Mouse (Mus musculus) limb, embryonic 11.5 days (tissue): ENCODE results near the gene Txndc12. TPM values are rescaled to one million over a fixed set of nuclear protein-coding genes. Genes with fewer than 3 reads are reported as not detected.

Experiments used
- ATAC-seq: fragments of 200-750 bp; cut with Nextera tagmentation; 2 replicates; pipeline ENCODE4 v1.8.0; 2017; ENCODE audit warnings: low read depth; ENCODE audit not compliant: insufficient number of reproducible peaks, low FRiP score, low TSS enrichment
- DNase-seq: peaks from one replicate; pipeline ENCODE4 v3.0.0-alpha.2; 2015; ENCODE audit warnings: low spot score
- H3K27ac ChIP-seq: fragments of 300-500 bp; sonication (generic); replicated peaks from 2 replicates; pipeline ENCODE4 v1.5.1; 2014; ENCODE audit warnings: low read depth, mild to moderate bottlenecking, low read length
- H3K27me3 ChIP-seq: fragments of 300-500 bp; sonication (generic); 2 replicates; pipeline ENCODE4 v1.6.1; 2014; ENCODE audit warnings: mild to moderate bottlenecking, low read length, mixed read lengths; ENCODE audit not compliant: control insufficient read depth, insufficient read depth
- H3K36me3 ChIP-seq: fragments of 300-500 bp; sonication (generic); 2 replicates; pipeline ENCODE4 v1.6.1; 2014; ENCODE audit warnings: mild to moderate bottlenecking, low read length, moderate library complexity, mixed read lengths; ENCODE audit not compliant: control insufficient read depth, insufficient read depth
- H3K4me1 ChIP-seq: fragments of 300-500 bp; sonication (generic); 2 replicates; pipeline ENCODE4 v1.6.1; 2014; ENCODE audit warnings: low read length, mixed read lengths; ENCODE audit not compliant: control insufficient read depth, insufficient read depth
- H3K4me2 ChIP-seq: fragments of 300-500 bp; sonication (generic); 2 replicates; pipeline ENCODE4 v1.6.1; 2014; ENCODE audit warnings: low read depth, mild to moderate bottlenecking, moderate library complexity; ENCODE audit not compliant: severe bottlenecking
- H3K4me3 ChIP-seq: fragments of 300-500 bp; sonication (generic); 2 replicates; pipeline ENCODE4 v1.5.1; 2014; ENCODE audit warnings: low read depth, low read length
- H3K9ac ChIP-seq: fragments of 300-500 bp; sonication (generic); 2 replicates; pipeline ENCODE4 v1.6.1; 2014; ENCODE audit warnings: mild to moderate bottlenecking, low read length
- H3K9me3 ChIP-seq: fragments of 300-500 bp; sonication (generic); 2 replicates; pipeline ENCODE4 v1.6.1; 2016; ENCODE audit warnings: low read length; ENCODE audit not compliant: control insufficient read depth
- WGBS: fragments of 180-500 bp; shearing (Covaris S2); extraction: QIAGEN DNeasy Blood & Tissue Kit; methylation state at CpG from one replicate; pipeline ENCODE4 v1.1.7; 2014; 5-methylcytosine and 5-hydroxymethylcytosine counted together
- polyA plus RNA-seq: library from polyadenylated mRNA; unstranded; fragments of >200 nt; fragmentation: Nextera tagmentation; extraction: Ambion mirVana; gene quantifications from 2 replicates; pipeline ENCODE4 v1.2.1, GENCODE M21; 2014

Gene Txndc12
- polyA plus RNA-seq, 1 experiment from 2014 or later: 116 TPM

GRCm38 (mm10) chr4:108835496-108835895 lies 1.1 kb downstream of the Txndc12 start:
- H3K9ac ChIP-seq: peak overlapping the region; percentile 94
- DNase-seq (no peak), ATAC-seq (no peak)
- H3K4me1 ChIP-seq: peaks cover 8% of the 10 kb centered on the region
- H3K9me3 ChIP-seq: no peaks in the 10 kb centered on the region
- H3K4me2 ChIP-seq: peak overlapping the region; percentile 85
- no peaks in the 10 kb centered on the region for H3K27me3 ChIP-seq
- peak overlapping the region; percentile 95 for H3K4me3 ChIP-seq
- no peak overlapping the region for H3K27ac ChIP-seq
- WGBS: 67% methylated on average over 3 of the region's 3 CpGs
- no peaks in the 10 kb centered on the region; the same call in 1 of the 2 replicates for H3K36me3 ChIP-seq

- Histone ChIP-seq H3K27ac (no peak overlapping the region), H3K9ac (no peak overlapping the region), H3K9me3 (no peaks in the 10 kb centered on the region), H3K4me1 (peaks cover 4% of the 10 kb centered on the region; the same call in 1 of the 2 replicates), H3K27me3 (no peaks in the 10 kb centered on the region), H3K4me2 (no peak overlapping the region), H3K36me3 (no peaks in the 10 kb centered on the region; the same call in 1 of the 2 replicates), H3K4me3 (no peak overlapping the region)
- 89% methylated on average over 4 of the region's 4 CpGs for WGBS
- ATAC-seq: no peak
- no peak for DNase-seq
These were observed 3.6 kb downstream of the Txndc12 start for GRCm38 (mm10) chr4:108838031-108838430.

- WGBS: 89% methylated on average over 7 of the region's 7 CpGs
- no peak overlapping the region for H3K27ac ChIP-seq
- H3K27me3 ChIP-seq: no peaks in the 10 kb centered on the region
- no peaks in the 10 kb centered on the region for H3K9me3 ChIP-seq
- no peak overlapping the region for H3K4me3 ChIP-seq
- DNase-seq (no peak), ATAC-seq (no peak)
- H3K4me2 ChIP-seq: no peak overlapping the region
- H3K4me1 ChIP-seq: no peaks in the 10 kb centered on the region
- no peaks in the 10 kb centered on the region; the same call in 1 of the 2 replicates for H3K36me3 ChIP-seq
- no peak overlapping the region for H3K9ac ChIP-seq
These were observed 7.6 kb downstream of the Txndc12 start for GRCm38 (mm10) chr4:108841920-108842578.

GRCm38 (mm10) chr4:108843336-108843735 lies 8.9 kb downstream of the Txndc12 start:
- Histone ChIP-seq H3K36me3 (no peaks in the 10 kb centered on the region; the same call in 1 of the 2 replicates), H3K27ac (no peak overlapping the region)

GRCm38 (mm10) chr4:108845824-108846569 lies 11.6 kb downstream of the Txndc12 start:
- ATAC-seq (no peak), DNase-seq (no peak)
- Histone ChIP-seq H3K4me3 (no peak overlapping the region), H3K4me2 (no peak overlapping the region), H3K9me3 (no peaks in the 10 kb centered on the region), H3K27ac (no peak overlapping the region), H3K36me3 (no peaks in the 10 kb centered on the region; the same call in 1 of the 2 replicates), H3K9ac (no peak overlapping the region), H3K27me3 (no peaks in the 10 kb centered on the region), H3K4me1 (peaks cover 8% of the 10 kb centered on the region; the same call in 1 of the 2 replicates)
- 91% methylated on average over 5 of the region's 5 CpGs for WGBS

More at GRCm38 (mm10) chr4:108843336-108843735, 8.9 kb downstream of the Txndc12 start:
- Histone ChIP-seq H3K9me3 (no peaks in the 10 kb centered on the region), H3K9ac (no peak overlapping the region; the same call in 1 of the 2 replicates), H3K27me3 (no peaks in the 10 kb centered on the region), H3K4me1 (no peaks in the 10 kb centered on the region), H3K4me3 (no peak overlapping the region), H3K4me2 (no peak overlapping the region)
- ATAC-seq: no peak
- no peak for DNase-seq

GRCm38 (mm10) chr4:108847715-108848504 lies 13.5 kb downstream of the Txndc12 start, which contains the start of gene Kti12:
Kti12 (plus strand) TSS chr4:108847785.
- Histone ChIP-seq H3K27me3 (no peaks in the 10 kb centered on the region), H3K9me3 (no peaks in the 10 kb centered on the region), H3K4me3 (peak within 1 kb of the TSS; percentile 93), H3K9ac (peak within 1 kb of the TSS; percentile 84), H3K36me3 (no peaks in the 10 kb centered on the region; the same call in 1 of the 2 replicates), H3K4me2 (peak within 1 kb of the TSS; percentile 97), H3K4me1 (peaks cover 8% of the 10 kb centered on the region; the same call in 1 of the 2 replicates), H3K27ac (peak within 1 kb of the TSS; percentile 88)
- DNase-seq (peak; percentile 85), ATAC-seq (peak; percentile 83)
- WGBS: under 1% methylated on average over 77 of the region's 77 CpGs

GRCm38 (mm10) chr4:108848505-108848848 lies 14.1 kb downstream of the Txndc12 start, which contains the start of gene A730015C16Rik:
A730015C16Rik (minus strand) TSS chr4:108848619.
- Histone ChIP-seq H3K27me3 (no peaks in the 10 kb centered on the region), H3K27ac (peak within 1 kb of the TSS; percentile 88), H3K36me3 (no peaks in the 10 kb centered on the region; the same call in 1 of the 2 replicates), H3K4me3 (peak within 1 kb of the TSS; percentile 93), H3K4me1 (peaks cover 8% of the 10 kb centered on the region; the same call in 1 of the 2 replicates), H3K9ac (peak within 1 kb of the TSS; percentile 84), H3K9me3 (no peaks in the 10 kb centered on the region), H3K4me2 (peak within 1 kb of the TSS; percentile 97)
- DNase-seq (peak; percentile 40), ATAC-seq (no peak)
- 10% methylated on average over 20 of the region's 20 CpGs for WGBS

- no peak for DNase-seq
- Histone ChIP-seq H3K4me1 (no peaks in the 10 kb centered on the region), H3K9ac (no peak overlapping the region), H3K27ac (no peak overlapping the region), H3K4me2 (no peak overlapping the region), H3K9me3 (no peaks in the 10 kb centered on the region), H3K27me3 (no peaks in the 10 kb centered on the region), H3K36me3 (no peaks in the 10 kb centered on the region), H3K4me3 (no peak overlapping the region)
- ATAC-seq: no peak
- 87% methylated on average over 7 of the region's 7 CpGs for WGBS
These were observed 32.4 kb downstream of the Txndc12 start for GRCm38 (mm10) chr4:108866806-108867205.
